Mouse (Mus musculus): Measurements from ENCODE around the gene Zcchc2. TPM values are rescaled to one million over a fixed set of nuclear protein-coding genes. Genes with fewer than 3 reads are reported as not detected.

Gene Zcchc2
- polyA plus RNA-seq, 1 experiment from 2014 or later = 2.9 TPM

DNA sequence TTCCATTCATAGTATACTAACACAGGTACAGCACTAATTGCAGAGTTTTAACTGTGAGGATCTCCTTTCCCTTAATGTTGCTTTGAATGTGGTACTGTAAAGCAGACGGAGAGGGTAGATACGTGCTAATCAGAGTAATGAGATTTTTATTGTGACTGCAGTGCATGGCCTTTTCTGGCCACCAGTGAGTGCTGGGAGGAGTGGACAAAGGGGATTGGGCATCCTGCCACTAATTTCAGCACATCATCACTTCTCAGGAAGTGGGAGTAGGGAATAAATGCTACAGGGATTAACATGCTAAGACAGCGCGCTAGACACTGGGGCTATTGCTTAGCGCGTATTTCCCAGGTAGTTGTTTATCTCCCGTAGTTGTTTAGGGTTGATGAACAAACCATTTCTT is 3.0 kb downstream of the Zcchc2 start:
- Histone ChIP-seq H3K9ac (ENCODE audit: low read depth, low read length) (peak overlapping the region; percentile 57; the same call in 1 of the 2 replicates), H3K27ac (ENCODE audit: low read depth, low read length) (no peak overlapping the region), H3K27me3 (ENCODE audit: control insufficient read depth, insufficient read depth, low read length) (no peaks in the 10 kb centered on the region), H3K9me3 (ENCODE audit: control insufficient read depth, low read length) (no peaks in the 10 kb centered on the region), H3K4me1 (replicated peaks; ENCODE audit: control insufficient read depth, insufficient read depth, low read length) (no peaks in the 10 kb centered on the region), H3K36me3 (ENCODE audit: control insufficient read depth, insufficient read depth, low read length) (no peaks in the 10 kb centered on the region), H3K4me3 (ENCODE audit: low read depth, low read length) (peak overlapping the region; percentile 61), H3K4me2 (replicated peaks; ENCODE audit: low read depth, low read length) (peak overlapping the region; percentile 62)
- 9% methylated on average over 7 of the region's 7 CpGs for WGBS
- DNase-seq (ENCODE audit: low spot score) = peak; percentile 42
- ATAC-seq (ENCODE audit: low FRiP score) = no peak

DNA sequence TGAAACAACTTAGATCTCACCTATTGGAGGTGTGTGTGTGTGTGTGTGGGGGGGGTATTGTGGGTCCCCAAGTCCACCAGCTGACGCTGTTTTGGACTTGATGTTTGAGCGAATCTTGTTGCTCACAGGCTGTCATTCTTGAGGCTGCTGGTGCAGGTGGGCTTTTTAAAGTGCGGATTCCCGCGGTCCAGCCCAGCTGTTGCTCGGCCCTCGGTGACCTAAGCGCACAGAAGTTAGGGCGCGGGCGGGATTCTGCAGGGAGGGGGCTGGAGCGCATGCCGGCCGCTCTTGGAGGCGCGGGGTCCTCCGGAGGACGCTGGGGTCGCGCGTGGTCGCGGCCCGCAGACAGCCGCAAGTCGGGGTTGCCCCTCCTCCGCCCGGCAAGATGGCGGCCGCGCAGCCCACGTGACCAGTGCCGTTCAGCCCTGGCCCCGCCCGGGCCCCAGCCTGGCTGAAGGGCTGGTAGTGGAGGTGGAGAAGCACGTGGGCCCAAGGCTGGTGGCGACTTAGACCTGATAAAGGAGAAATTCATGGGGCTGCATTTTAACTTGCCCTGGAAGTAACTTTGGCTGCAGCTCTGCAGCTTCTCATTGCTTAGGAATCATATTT is 3.5 kb downstream of the Zcchc2 start:
- 0% methylated on average over 37 of the region's 37 CpGs for WGBS
- H3K27ac ChIP-seq (ENCODE audit: low read depth, low read length) = no peak overlapping the region
- peak overlapping the region; percentile 62 for H3K4me2 ChIP-seq (replicated peaks; ENCODE audit: low read depth, low read length)

DNA sequence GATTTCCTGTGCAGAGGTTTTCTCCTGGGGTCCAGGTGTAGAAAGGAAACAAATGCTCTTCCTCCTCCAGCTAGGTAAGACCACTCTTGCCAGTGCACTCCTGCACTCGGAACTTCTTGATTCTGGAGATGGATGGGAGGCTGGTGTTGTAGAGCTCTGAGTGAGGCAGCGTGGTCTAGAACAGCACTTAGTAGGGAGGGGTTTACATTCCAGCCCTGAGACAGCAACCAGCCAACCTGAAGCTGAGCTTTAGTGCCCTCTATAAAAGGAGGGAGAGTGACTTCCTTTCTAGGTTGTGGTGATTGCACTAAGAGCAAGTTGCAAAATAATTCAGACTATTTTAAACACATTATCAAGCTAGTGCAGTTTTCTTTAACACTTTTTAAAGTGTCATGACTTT is 5.8 kb downstream of the Zcchc2 start:
- 78% methylated on average over 2 of the region's 2 CpGs for WGBS
- no peaks in the 10 kb centered on the region for H3K4me1 ChIP-seq (replicated peaks; ENCODE audit: control insufficient read depth, insufficient read depth, low read length)
- H3K4me3 ChIP-seq (ENCODE audit: low read depth, low read length) = no peak overlapping the region
- H3K27me3 ChIP-seq (ENCODE audit: control insufficient read depth, insufficient read depth, low read length) = no peaks in the 10 kb centered on the region
- H3K9ac ChIP-seq (ENCODE audit: low read depth, low read length) = no peak overlapping the region
- DNase-seq (ENCODE audit: low spot score) (no peak), ATAC-seq (ENCODE audit: low FRiP score) (no peak)
- H3K4me2 ChIP-seq (replicated peaks; ENCODE audit: low read depth, low read length) = no peak overlapping the region
- H3K9me3 ChIP-seq (ENCODE audit: control insufficient read depth, low read length) = no peaks in the 10 kb centered on the region
- no peak overlapping the region for H3K27ac ChIP-seq (ENCODE audit: low read depth, low read length)
- no peaks in the 10 kb centered on the region for H3K36me3 ChIP-seq (ENCODE audit: control insufficient read depth, insufficient read depth, low read length)

More for the DNA sequence above, 3.5 kb downstream of the Zcchc2 start:
- Histone ChIP-seq H3K9me3 (ENCODE audit: control insufficient read depth, low read length) (no peaks in the 10 kb centered on the region), H3K9ac (ENCODE audit: low read depth, low read length) (peak overlapping the region; percentile 57), H3K4me3 (ENCODE audit: low read depth, low read length) (peak overlapping the region; percentile 61), H3K4me1 (replicated peaks; ENCODE audit: control insufficient read depth, insufficient read depth, low read length) (no peaks in the 10 kb centered on the region), H3K27me3 (ENCODE audit: control insufficient read depth, insufficient read depth, low read length) (no peaks in the 10 kb centered on the region), H3K36me3 (ENCODE audit: control insufficient read depth, insufficient read depth, low read length) (no peaks in the 10 kb centered on the region)
- DNase-seq (ENCODE audit: low spot score) (peak; percentile 90), ATAC-seq (ENCODE audit: low FRiP score) (peak; percentile 77)

DNA sequence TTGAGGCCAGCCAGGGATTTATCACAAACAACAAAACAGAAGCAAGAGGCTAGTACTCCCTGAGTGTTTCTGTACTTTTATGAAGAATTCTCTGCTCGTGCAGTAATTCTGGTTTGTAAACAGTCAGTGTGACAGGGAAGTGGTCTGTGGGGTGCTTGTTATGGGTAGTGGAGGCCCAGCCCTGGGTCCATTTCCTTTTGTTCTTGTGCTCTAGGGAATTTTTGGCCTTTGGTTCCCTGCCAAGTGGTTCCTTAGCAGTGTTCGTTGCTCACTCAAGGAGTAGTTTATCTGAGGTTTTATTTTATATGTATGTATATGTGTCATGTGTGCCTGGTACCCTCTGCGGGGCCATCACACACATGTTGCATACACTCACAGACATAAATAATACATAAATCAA is 7.1 kb downstream of the Zcchc2 start:
- Histone ChIP-seq H3K4me1 (replicated peaks; ENCODE audit: control insufficient read depth, insufficient read depth, low read length) (no peaks in the 10 kb centered on the region), H3K9ac (ENCODE audit: low read depth, low read length) (no peak overlapping the region), H3K36me3 (ENCODE audit: control insufficient read depth, insufficient read depth, low read length) (no peaks in the 10 kb centered on the region), H3K27me3 (ENCODE audit: control insufficient read depth, insufficient read depth, low read length) (no peaks in the 10 kb centered on the region), H3K4me3 (ENCODE audit: low read depth, low read length) (no peak overlapping the region), H3K9me3 (ENCODE audit: control insufficient read depth, low read length) (no peaks in the 10 kb centered on the region), H3K4me2 (replicated peaks; ENCODE audit: low read depth, low read length) (no peak overlapping the region), H3K27ac (ENCODE audit: low read depth, low read length) (no peak overlapping the region)
- ATAC-seq (ENCODE audit: low FRiP score) = no peak
- no peak for DNase-seq (ENCODE audit: low spot score)
- WGBS = 73% methylated on average over 3 of the region's 3 CpGs

DNA sequence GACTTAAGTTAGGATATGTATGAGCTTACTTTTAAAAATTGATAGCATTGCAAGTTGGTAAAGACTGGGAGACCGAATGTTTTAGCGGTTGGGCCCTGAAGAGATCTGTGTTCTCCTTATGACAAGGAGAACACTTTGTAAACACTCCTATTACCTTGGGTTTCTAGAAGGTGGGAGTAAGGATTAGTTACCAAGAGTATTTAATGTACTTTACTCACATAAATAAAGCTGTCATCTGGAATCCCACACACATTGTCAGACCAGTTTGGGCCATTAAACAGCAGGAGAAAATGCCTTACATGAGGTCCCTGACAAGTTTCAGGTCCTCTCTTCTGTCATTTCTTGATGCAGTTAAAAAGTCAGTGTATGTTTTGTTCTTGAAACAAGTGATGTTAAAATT is 9.6 kb downstream of the Zcchc2 start:
- no peak overlapping the region for H3K9ac ChIP-seq (ENCODE audit: low read depth, low read length)
- WGBS = 95% methylated on average over 2 of the region's 2 CpGs
- DNase-seq (ENCODE audit: low spot score) = no peak

DNA sequence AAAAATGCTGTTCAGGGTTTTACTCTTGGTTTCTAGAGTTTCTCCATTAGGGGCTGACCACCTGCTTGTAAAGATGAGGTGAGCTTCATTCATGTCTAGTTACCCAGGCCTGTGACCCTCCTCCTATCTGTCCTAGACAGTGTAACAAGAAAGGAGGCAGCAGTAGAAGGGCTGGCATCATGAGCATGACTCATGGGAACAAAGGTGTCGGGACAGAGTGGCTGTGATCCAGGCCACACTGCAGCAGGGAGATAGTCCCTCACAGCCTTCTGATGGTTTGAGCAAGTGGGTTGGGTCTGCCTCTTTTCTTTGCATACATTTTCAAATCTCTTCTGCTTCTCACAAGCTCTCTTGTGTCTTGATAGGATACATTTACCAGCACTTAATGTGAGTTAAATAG is 17.4 kb downstream of the Zcchc2 start:
- no peak overlapping the region for H3K9ac ChIP-seq (ENCODE audit: low read depth, low read length)
- no peak overlapping the region for H3K4me2 ChIP-seq (replicated peaks; ENCODE audit: low read depth, low read length)
- DNase-seq (ENCODE audit: low spot score) (no peak), ATAC-seq (ENCODE audit: low FRiP score) (no peak)
- H3K27me3 ChIP-seq (ENCODE audit: control insufficient read depth, insufficient read depth, low read length) = no peaks in the 10 kb centered on the region
- H3K4me3 ChIP-seq (ENCODE audit: low read depth, low read length) = no peak overlapping the region
- H3K27ac ChIP-seq (ENCODE audit: low read depth, low read length) = no peak overlapping the region
- 92% methylated on average over 1 of the region's 1 CpGs for WGBS
- no peaks in the 10 kb centered on the region for H3K4me1 ChIP-seq (replicated peaks; ENCODE audit: control insufficient read depth, insufficient read depth, low read length)
- no peaks in the 10 kb centered on the region for H3K9me3 ChIP-seq (ENCODE audit: control insufficient read depth, low read length)
- no peaks in the 10 kb centered on the region for H3K36me3 ChIP-seq (ENCODE audit: control insufficient read depth, insufficient read depth, low read length)

More for the DNA sequence above, 9.6 kb downstream of the Zcchc2 start:
- H3K27ac ChIP-seq (ENCODE audit: low read depth, low read length) = no peak overlapping the region
- no peak overlapping the region for H3K4me3 ChIP-seq (ENCODE audit: low read depth, low read length)
- H3K36me3 ChIP-seq (ENCODE audit: control insufficient read depth, insufficient read depth, low read length) = no peaks in the 10 kb centered on the region
- no peak overlapping the region for H3K4me2 ChIP-seq (replicated peaks; ENCODE audit: low read depth, low read length)
- ATAC-seq (ENCODE audit: low FRiP score) = no peak
- H3K9me3 ChIP-seq (ENCODE audit: control insufficient read depth, low read length) = no peaks in the 10 kb centered on the region
- H3K4me1 ChIP-seq (replicated peaks; ENCODE audit: control insufficient read depth, insufficient read depth, low read length) = no peaks in the 10 kb centered on the region
- no peaks in the 10 kb centered on the region for H3K27me3 ChIP-seq (ENCODE audit: control insufficient read depth, insufficient read depth, low read length)

DNA sequence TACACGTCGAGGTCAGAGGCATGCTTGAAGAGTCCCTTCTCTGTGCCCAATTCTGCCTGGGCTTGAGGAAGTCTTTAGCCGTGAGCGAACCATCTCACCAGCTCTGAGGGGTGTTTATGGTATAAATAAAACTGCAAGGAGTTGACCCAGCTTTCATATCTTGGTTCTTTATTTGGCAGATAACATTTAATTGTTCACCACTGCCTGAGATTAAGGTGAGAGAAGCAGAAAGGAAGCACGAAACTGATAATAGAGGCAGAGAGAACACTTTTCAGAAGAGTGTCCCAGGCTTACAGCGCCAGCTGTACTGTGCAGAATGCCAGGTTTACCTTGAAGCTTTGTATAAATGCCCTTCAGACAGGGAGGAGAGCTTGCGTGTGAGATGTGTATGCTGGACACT is 20.9 kb downstream of the Zcchc2 start:
- Histone ChIP-seq H3K4me1 (replicated peaks; ENCODE audit: control insufficient read depth, insufficient read depth, low read length) (no peaks in the 10 kb centered on the region), H3K9me3 (ENCODE audit: control insufficient read depth, low read length) (no peaks in the 10 kb centered on the region), H3K27ac (ENCODE audit: low read depth, low read length) (no peak overlapping the region), H3K9ac (ENCODE audit: low read depth, low read length) (no peak overlapping the region), H3K36me3 (ENCODE audit: control insufficient read depth, insufficient read depth, low read length) (no peaks in the 10 kb centered on the region), H3K27me3 (ENCODE audit: control insufficient read depth, insufficient read depth, low read length) (no peaks in the 10 kb centered on the region), H3K4me3 (ENCODE audit: low read depth, low read length) (no peak overlapping the region), H3K4me2 (replicated peaks; ENCODE audit: low read depth, low read length) (no peak overlapping the region)
- 93% methylated on average over 7 of the region's 7 CpGs for WGBS
- ATAC-seq (ENCODE audit: low FRiP score) (no peak), DNase-seq (ENCODE audit: low spot score) (no peak)

DNA sequence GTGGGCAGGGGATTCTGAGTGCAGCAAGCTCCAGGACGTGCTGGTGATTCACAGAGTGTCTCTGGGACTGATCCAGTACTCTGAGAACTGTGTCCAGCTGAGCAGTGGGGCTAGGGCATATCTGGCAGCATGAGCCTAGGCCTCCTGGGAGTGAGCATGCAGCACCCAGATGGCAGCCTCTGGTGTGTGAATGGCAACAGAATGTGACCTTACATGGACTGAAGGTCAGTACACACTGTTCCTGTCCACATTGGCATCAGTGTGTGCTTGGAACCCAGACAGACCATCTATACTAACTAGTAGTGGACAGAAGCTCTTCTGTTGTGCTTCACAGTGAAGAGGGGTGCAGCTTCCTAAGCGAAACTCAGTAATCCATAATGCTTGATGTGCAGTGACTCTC is 23.6 kb downstream of the Zcchc2 start:
- Histone ChIP-seq H3K4me2 (replicated peaks; ENCODE audit: low read depth, low read length) (no peak overlapping the region), H3K9me3 (ENCODE audit: control insufficient read depth, low read length) (no peaks in the 10 kb centered on the region), H3K4me3 (ENCODE audit: low read depth, low read length) (no peak overlapping the region), H3K27me3 (ENCODE audit: control insufficient read depth, insufficient read depth, low read length) (no peaks in the 10 kb centered on the region), H3K9ac (ENCODE audit: low read depth, low read length) (no peak overlapping the region), H3K36me3 (ENCODE audit: control insufficient read depth, insufficient read depth, low read length) (no peaks in the 10 kb centered on the region), H3K27ac (ENCODE audit: low read depth, low read length) (no peak overlapping the region), H3K4me1 (replicated peaks; ENCODE audit: control insufficient read depth, insufficient read depth, low read length) (no peaks in the 10 kb centered on the region)
- ATAC-seq (ENCODE audit: low FRiP score) (no peak), DNase-seq (ENCODE audit: low spot score) (no peak)
- 89% methylated on average over 2 of the region's 2 CpGs for WGBS

DNA sequence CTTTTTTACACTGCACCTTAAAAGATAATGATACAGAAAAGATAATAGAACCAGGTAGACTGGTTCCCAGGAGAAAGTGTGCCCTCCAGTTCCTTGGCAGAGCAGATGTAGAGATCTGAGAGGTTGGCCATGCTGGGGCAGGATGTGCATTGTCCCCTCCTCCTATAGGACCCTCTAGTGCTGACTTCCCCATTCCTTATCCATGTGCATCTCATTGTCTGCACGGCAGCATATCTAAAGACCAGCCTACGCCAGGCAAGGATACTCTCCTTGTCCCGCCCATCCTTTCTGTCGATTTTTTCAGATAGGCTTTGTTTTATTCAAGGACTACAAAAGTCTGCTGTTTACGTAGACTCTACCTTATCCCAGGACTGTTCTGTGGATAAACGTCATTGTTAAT is 26.1 kb downstream of the Zcchc2 start:
- H3K27ac ChIP-seq (ENCODE audit: low read depth, low read length) = no peak overlapping the region
- no peak for DNase-seq (ENCODE audit: low spot score)
- H3K4me1 ChIP-seq (replicated peaks; ENCODE audit: control insufficient read depth, insufficient read depth, low read length) = no peaks in the 10 kb centered on the region
- WGBS = 91% methylated on average over 6 of the region's 6 CpGs
- no peak overlapping the region for H3K9ac ChIP-seq (ENCODE audit: low read depth, low read length)
- no peak for ATAC-seq (ENCODE audit: low FRiP score)
- H3K9me3 ChIP-seq (ENCODE audit: control insufficient read depth, low read length) = no peaks in the 10 kb centered on the region
- H3K4me2 ChIP-seq (replicated peaks; ENCODE audit: low read depth, low read length) = no peak overlapping the region
- no peaks in the 10 kb centered on the region for H3K27me3 ChIP-seq (ENCODE audit: control insufficient read depth, insufficient read depth, low read length)
- H3K36me3 ChIP-seq (ENCODE audit: control insufficient read depth, insufficient read depth, low read length) = no peaks in the 10 kb centered on the region
- H3K4me3 ChIP-seq (ENCODE audit: low read depth, low read length) = no peak overlapping the region

Data from hindbrain, embryonic 11.5 days (tissue).